Mouse (Mus musculus): Measurements from ENCODE around the gene Synj2.

- TF ChIP-seq POLR2A (IDR thresholded peaks at IDR 0.05; ENCODE audit: insufficient read depth, low read depth, low read length) (no peak), CTCF (IDR thresholded peaks at IDR 0.05; ENCODE audit: insufficient read depth, low read depth, low read length) (no peak)
These were observed at the start of gene Synj2 for GRCm38 (mm10) chr17:5941230-5942043.

Data from olfactory bulb, adult 2 months (tissue).